Mouse (Mus musculus) embryonic facial prominence, embryonic 12.5 days (tissue): ENCODE results near the gene Pvalb. TPM values are rescaled to one million over a fixed set of nuclear protein-coding genes. Genes with fewer than 3 reads are reported as not detected.

Source experiments
- ATAC-seq: fragments of 200-750 bp; cut with Nextera tagmentation; 2 replicates; pipeline ENCODE4 v1.8.0; 2017; ENCODE audit not compliant: insufficient number of reproducible peaks, insufficient read depth, low FRiP score, low TSS enrichment
- H3K27ac ChIP-seq: fragments of 300-500 bp; sonication (generic); 2 replicates; pipeline ENCODE4 v1.5.1; 2016; ENCODE audit warnings: mild to moderate bottlenecking
- H3K27me3 ChIP-seq: fragments of 300-500 bp; sonication (generic); 2 replicates; pipeline ENCODE4 v1.6.1; 2016; ENCODE audit warnings: mild to moderate bottlenecking, moderate library complexity
- H3K36me3 ChIP-seq: fragments of 300-500 bp; sonication (generic); 2 replicates; pipeline ENCODE4 v1.6.1; 2016; ENCODE audit warnings: mild to moderate bottlenecking
- H3K4me1 ChIP-seq: fragments of 300-500 bp; sonication (generic); 2 replicates; pipeline ENCODE4 v1.6.1; 2016
- H3K4me2 ChIP-seq: fragments of 300-500 bp; sonication (generic); replicated peaks from 2 replicates; pipeline ENCODE4 v1.6.1; 2016; ENCODE audit warnings: mild to moderate bottlenecking, moderate library complexity
- H3K4me3 ChIP-seq: fragments of 300-500 bp; sonication (generic); 2 replicates; pipeline ENCODE4 v1.5.1; 2016; ENCODE audit warnings: mild to moderate bottlenecking
- H3K9ac ChIP-seq: fragments of 300-500 bp; sonication (generic); 2 replicates; pipeline ENCODE4 v1.6.1; 2016; ENCODE audit warnings: mild to moderate bottlenecking, moderate library complexity
- H3K9me3 ChIP-seq: fragments of 300-500 bp; sonication (generic); 2 replicates; pipeline ENCODE4 v1.6.1; 2016; ENCODE audit warnings: mild to moderate bottlenecking, moderate library complexity
- WGBS: fragments of 180-500 bp; shearing (Covaris S2); methylation state at CpG from one replicate; pipeline ENCODE4 v1.1.7; 2016; 5-methylcytosine and 5-hydroxymethylcytosine counted together
- polyA plus RNA-seq: library from polyadenylated mRNA; unstranded; fragments of >200 nt; fragmentation: Nextera tagmentation; extraction: Ambion mirVana; gene quantifications from 2 replicates; pipeline ENCODE4 v1.2.1, GENCODE M21; 2016

Gene Pvalb
- polyA plus RNA-seq = 0.46 and 0.48 TPM in 2 replicates

GRCm38 (mm10) chr15:78206312-78206711, at the start of gene Pvalb:
TSS of gene Pvalb (minus strand) at chr15:78206400.
- Histone ChIP-seq H3K9ac (no peak within 1 kb of the TSS), H3K4me2 (no peak within 1 kb of the TSS), H3K27ac (no peak within 1 kb of the TSS), H3K36me3 (no peaks in the 10 kb centered on the region), H3K4me3 (no peak within 1 kb of the TSS), H3K4me1 (peaks cover 12% of the 10 kb centered on the region; the same call in 1 of the 2 replicates), H3K9me3 (no peaks in the 10 kb centered on the region), H3K27me3 (peaks cover 41% of the 10 kb centered on the region)
- no peak for ATAC-seq
- WGBS = 88% methylated on average over 7 of the region's 7 CpGs

- H3K4me2 ChIP-seq = no peak overlapping the region
- peaks cover 25% of the 10 kb centered on the region for H3K27me3 ChIP-seq
- no peaks in the 10 kb centered on the region for H3K4me1 ChIP-seq
- H3K4me3 ChIP-seq = no peak overlapping the region
- WGBS = 20% methylated on average over 20 of the region's 20 CpGs
- no peaks in the 10 kb centered on the region for H3K9me3 ChIP-seq
- no peaks in the 10 kb centered on the region for H3K36me3 ChIP-seq
- H3K27ac ChIP-seq = no peak overlapping the region
- no peak overlapping the region for H3K9ac ChIP-seq
- ATAC-seq = no peak
Observed at GRCm38 (mm10) chr15:78254751-78255150, 48.6 kb upstream of the Pvalb start.

- H3K27me3 ChIP-seq = 0 out of 2 replicates have a peak, but pooled peaks cover 3% of the 10 kb centered on the region
- no peak for ATAC-seq
- H3K4me3 ChIP-seq = no peak overlapping the region
- H3K4me1 ChIP-seq = no peaks in the 10 kb centered on the region
- no peak overlapping the region for H3K4me2 ChIP-seq
- WGBS = 73% methylated on average over 3 of the region's 3 CpGs
- H3K27ac ChIP-seq = no peak overlapping the region
- H3K36me3 ChIP-seq = no peaks in the 10 kb centered on the region
- no peaks in the 10 kb centered on the region for H3K9me3 ChIP-seq
- H3K9ac ChIP-seq = no peak overlapping the region
Observed at GRCm38 (mm10) chr15:78248410-78248809, 42.2 kb upstream of the Pvalb start.

GRCm38 (mm10) chr15:78247659-78248058, 41.5 kb upstream of the Pvalb start:
- Histone ChIP-seq H3K9me3 (no peaks in the 10 kb centered on the region), H3K4me3 (no peak overlapping the region), H3K27ac (no peak overlapping the region), H3K9ac (no peak overlapping the region), H3K27me3 (0 out of 2 replicates have a peak, but pooled peaks cover 2% of the 10 kb centered on the region), H3K4me2 (no peak overlapping the region), H3K4me1 (no peaks in the 10 kb centered on the region), H3K36me3 (no peaks in the 10 kb centered on the region)
- 65% methylated on average over 2 of the region's 2 CpGs for WGBS
- ATAC-seq = no peak

- H3K4me1 ChIP-seq = no peaks in the 10 kb centered on the region
- no peak for ATAC-seq
- H3K9me3 ChIP-seq = no peaks in the 10 kb centered on the region
- no peaks in the 10 kb centered on the region for H3K36me3 ChIP-seq
- no peak overlapping the region for H3K27ac ChIP-seq
- H3K4me2 ChIP-seq = no peak overlapping the region
- no peak overlapping the region for H3K9ac ChIP-seq
- 80% methylated on average over 18 of the region's 18 CpGs for WGBS
- H3K27me3 ChIP-seq = no peaks in the 10 kb centered on the region
- H3K4me3 ChIP-seq = no peak overlapping the region
Observed at GRCm38 (mm10) chr15:78246143-78247116, 40.2 kb upstream of the Pvalb start.

GRCm38 (mm10) chr15:78244695-78245492, 38.7 kb upstream of the Pvalb start, which contains the start of gene Ncf4:
TSS of gene Ncf4 (plus strand) at chr15:78244801.
- Histone ChIP-seq H3K27me3 (no peaks in the 10 kb centered on the region), H3K27ac (no peak within 1 kb of the TSS), H3K4me2 (no peak within 1 kb of the TSS), H3K4me3 (no peak within 1 kb of the TSS), H3K4me1 (no peaks in the 10 kb centered on the region), H3K9ac (no peak within 1 kb of the TSS), H3K36me3 (no peaks in the 10 kb centered on the region), H3K9me3 (no peaks in the 10 kb centered on the region)
- no peak for ATAC-seq
- WGBS = 71% methylated on average over 7 of the region's 7 CpGs

- Histone ChIP-seq H3K4me3 (no peak overlapping the region), H3K27ac (no peak overlapping the region), H3K9me3 (no peaks in the 10 kb centered on the region), H3K9ac (no peak overlapping the region), H3K4me1 (no peaks in the 10 kb centered on the region), H3K36me3 (no peaks in the 10 kb centered on the region), H3K27me3 (peaks cover 3% of the 10 kb centered on the region; the same call in 1 of the 2 replicates), H3K4me2 (no peak overlapping the region)
- WGBS = 71% methylated on average over 6 of the region's 6 CpGs
- no peak for ATAC-seq
Observed at GRCm38 (mm10) chr15:78243774-78244173, 37.6 kb upstream of the Pvalb start.

GRCm38 (mm10) chr15:78243061-78243460, 36.9 kb upstream of the Pvalb start:
- ATAC-seq = no peak
- H3K4me1 ChIP-seq = no peaks in the 10 kb centered on the region
- H3K36me3 ChIP-seq = no peaks in the 10 kb centered on the region
- H3K27me3 ChIP-seq = peaks cover 6% of the 10 kb centered on the region; the same call in 1 of the 2 replicates
- H3K27ac ChIP-seq = no peak overlapping the region
- H3K9me3 ChIP-seq = no peaks in the 10 kb centered on the region
- 74% methylated on average over 8 of the region's 8 CpGs for WGBS
- no peak overlapping the region for H3K4me3 ChIP-seq
- H3K4me2 ChIP-seq = no peak overlapping the region
- no peak overlapping the region for H3K9ac ChIP-seq

GRCm38 (mm10) chr15:78241335-78241734, 35.1 kb upstream of the Pvalb start:
- Histone ChIP-seq H3K27me3 (peaks cover 6% of the 10 kb centered on the region; the same call in 1 of the 2 replicates), H3K4me1 (no peaks in the 10 kb centered on the region), H3K4me3 (no peak overlapping the region), H3K9ac (no peak overlapping the region), H3K4me2 (no peak overlapping the region), H3K27ac (no peak overlapping the region), H3K36me3 (no peaks in the 10 kb centered on the region), H3K9me3 (no peaks in the 10 kb centered on the region)
- ATAC-seq = no peak
- WGBS = 38% methylated on average over 11 of the region's 11 CpGs

- Histone ChIP-seq H3K9ac (no peak overlapping the region), H3K4me3 (no peak overlapping the region), H3K36me3 (no peaks in the 10 kb centered on the region), H3K4me1 (no peaks in the 10 kb centered on the region), H3K9me3 (no peaks in the 10 kb centered on the region), H3K27me3 (peaks cover 6% of the 10 kb centered on the region; the same call in 1 of the 2 replicates), H3K4me2 (no peak overlapping the region), H3K27ac (no peak overlapping the region)
- 70% methylated on average over 14 of the region's 14 CpGs for whole genome bisulfite sequencing
- ATAC-seq = no peak
Observed at GRCm38 (mm10) chr15:78239956-78240617, 33.9 kb upstream of the Pvalb start.

- 23% methylated on average over 10 of the region's 10 CpGs for WGBS
- Histone ChIP-seq H3K9me3 (no peaks in the 10 kb centered on the region), H3K4me1 (no peaks in the 10 kb centered on the region), H3K27me3 (peaks cover 8% of the 10 kb centered on the region; the same call in 1 of the 2 replicates), H3K36me3 (no peaks in the 10 kb centered on the region), H3K4me3 (no peak overlapping the region), H3K9ac (no peak overlapping the region), H3K4me2 (no peak overlapping the region), H3K27ac (no peak overlapping the region)
- no peak for ATAC-seq
Observed at GRCm38 (mm10) chr15:78239453-78239852, 33.3 kb upstream of the Pvalb start.
